Mouse (Mus musculus): ENCODE data around the gene Slc39a10. TPM values are rescaled to one million over a fixed set of nuclear protein-coding genes. Genes with fewer than 3 reads are reported as not detected.
A peak's percentile ranks its signal among the peaks of the same experiment; 100 is the strongest.

Gene Slc39a10
- polyA plus RNA-seq, 1 experiment from 2014 or later: 83.9 TPM

GRCm38 (mm10) chr1:46856498-46856897 lies 36.2 kb downstream of the Slc39a10 start:
- WGBS: 51% methylated on average over 4 of the region's 4 CpGs
- Histone ChIP-seq H3K9me3 (ENCODE audit: control insufficient read depth, low read length) (no peaks in the 10 kb centered on the region), H3K4me2 (ENCODE audit: low read depth) (no peak overlapping the region), H3K4me1 (ENCODE audit: control insufficient read depth, insufficient read depth, low read length) (no peaks in the 10 kb centered on the region; the same call in 1 of the 2 replicates), H3K27me3 (ENCODE audit: control insufficient read depth, insufficient read depth, low read length) (no peaks in the 10 kb centered on the region), H3K27ac (ENCODE audit: low read depth, low read length) (no peak overlapping the region), H3K9ac (ENCODE audit: low read length) (no peak overlapping the region), H3K36me3 (ENCODE audit: control insufficient read depth, insufficient read depth, low read length) (no peaks in the 10 kb centered on the region), H3K4me3 (ENCODE audit: low read depth, low read length) (no peak overlapping the region)
- DNase-seq (ENCODE audit: low spot score) (no peak), ATAC-seq (ENCODE audit: insufficient read depth, low FRiP score, low TSS enrichment) (no peak)

- 31% methylated on average over 18 of the region's 18 CpGs for WGBS
- H3K27me3 ChIP-seq (ENCODE audit: control insufficient read depth, insufficient read depth, low read length): no peaks in the 10 kb centered on the region
- ATAC-seq (ENCODE audit: insufficient read depth, low FRiP score, low TSS enrichment): no peak
- H3K9ac ChIP-seq (ENCODE audit: low read length): peak overlapping the region; percentile 94
- DNase-seq (ENCODE audit: low spot score): no peak
- no peaks in the 10 kb centered on the region for H3K9me3 ChIP-seq (ENCODE audit: control insufficient read depth, low read length)
- peak overlapping the region; percentile 98 for H3K27ac ChIP-seq (ENCODE audit: low read depth, low read length)
- peak overlapping the region; percentile 91; the same call in 1 of the 2 replicates for H3K4me3 ChIP-seq (ENCODE audit: low read depth, low read length)
- peak overlapping the region; percentile 38 for H3K4me2 ChIP-seq (ENCODE audit: low read depth)
- H3K4me1 ChIP-seq (ENCODE audit: control insufficient read depth, insufficient read depth, low read length): peaks cover 3% of the 10 kb centered on the region; the same call in 1 of the 2 replicates
- H3K36me3 ChIP-seq (ENCODE audit: control insufficient read depth, insufficient read depth, low read length): no peaks in the 10 kb centered on the region
Measured at GRCm38 (mm10) chr1:46854036-46854900, 38.4 kb downstream of the Slc39a10 start.

GRCm38 (mm10) chr1:46853317-46854035 lies 39.2 kb downstream of the Slc39a10 start:
- H3K27ac ChIP-seq (ENCODE audit: low read depth, low read length): peak overlapping the region; percentile 98
- no peaks in the 10 kb centered on the region for H3K36me3 ChIP-seq (ENCODE audit: control insufficient read depth, insufficient read depth, low read length)
- ATAC-seq (ENCODE audit: insufficient read depth, low FRiP score, low TSS enrichment): peak; percentile 94
- H3K9me3 ChIP-seq (ENCODE audit: control insufficient read depth, low read length): no peaks in the 10 kb centered on the region
- H3K4me3 ChIP-seq (ENCODE audit: low read depth, low read length): peak overlapping the region; percentile 91
- H3K9ac ChIP-seq (ENCODE audit: low read length): peak overlapping the region; percentile 94
- no peaks in the 10 kb centered on the region for H3K27me3 ChIP-seq (ENCODE audit: control insufficient read depth, insufficient read depth, low read length)
- WGBS: under 1% methylated on average over 85 of the region's 86 CpGs
- peaks cover 3% of the 10 kb centered on the region; the same call in 1 of the 2 replicates for H3K4me1 ChIP-seq (ENCODE audit: control insufficient read depth, insufficient read depth, low read length)
- peak; percentile 99 for DNase-seq (ENCODE audit: low spot score)
- H3K4me2 ChIP-seq (ENCODE audit: low read depth): peak overlapping the region; percentile 62

- ATAC-seq (ENCODE audit: insufficient read depth, low FRiP score, low TSS enrichment): peak; percentile 39
- Histone ChIP-seq H3K27ac (ENCODE audit: low read depth, low read length) (peak overlapping the region; percentile 98), H3K4me1 (ENCODE audit: control insufficient read depth, insufficient read depth, low read length) (peaks cover 3% of the 10 kb centered on the region; the same call in 1 of the 2 replicates), H3K36me3 (ENCODE audit: control insufficient read depth, insufficient read depth, low read length) (no peaks in the 10 kb centered on the region), H3K9ac (ENCODE audit: low read length) (peak overlapping the region; percentile 94), H3K4me3 (ENCODE audit: low read depth, low read length) (peak overlapping the region; percentile 91), H3K4me2 (ENCODE audit: low read depth) (peak overlapping the region; percentile 62), H3K9me3 (ENCODE audit: control insufficient read depth, low read length) (no peaks in the 10 kb centered on the region), H3K27me3 (ENCODE audit: control insufficient read depth, insufficient read depth, low read length) (no peaks in the 10 kb centered on the region)
- peak; percentile 76 for DNase-seq (ENCODE audit: low spot score)
- under 1% methylated on average over 69 of the region's 75 CpGs for WGBS
Measured at GRCm38 (mm10) chr1:46852600-46853272, 39.9 kb downstream of the Slc39a10 start.

GRCm38 (mm10) chr1:46852216-46852599 lies 40.4 kb downstream of the Slc39a10 start:
- Histone ChIP-seq H3K9ac (ENCODE audit: low read length) (peak overlapping the region; percentile 94), H3K4me3 (ENCODE audit: low read depth, low read length) (peak overlapping the region; percentile 91), H3K4me1 (ENCODE audit: control insufficient read depth, insufficient read depth, low read length) (peaks cover 3% of the 10 kb centered on the region; the same call in 1 of the 2 replicates), H3K9me3 (ENCODE audit: control insufficient read depth, low read length) (no peaks in the 10 kb centered on the region), H3K27ac (ENCODE audit: low read depth, low read length) (peak overlapping the region; percentile 98; the same call in 1 of the 2 replicates), H3K4me2 (ENCODE audit: low read depth) (peak overlapping the region; percentile 62), H3K36me3 (ENCODE audit: control insufficient read depth, insufficient read depth, low read length) (no peaks in the 10 kb centered on the region), H3K27me3 (ENCODE audit: control insufficient read depth, insufficient read depth, low read length) (no peaks in the 10 kb centered on the region)
- DNase-seq (ENCODE audit: low spot score): no peak
- ATAC-seq (ENCODE audit: insufficient read depth, low FRiP score, low TSS enrichment): no peak
- 1% methylated on average over 4 of the region's 4 CpGs for WGBS

GRCm38 (mm10) chr1:46851586-46851985 lies 41.1 kb downstream of the Slc39a10 start:
- Histone ChIP-seq H3K4me3 (ENCODE audit: low read depth, low read length) (no peak overlapping the region), H3K36me3 (ENCODE audit: control insufficient read depth, insufficient read depth, low read length) (no peaks in the 10 kb centered on the region), H3K9me3 (ENCODE audit: control insufficient read depth, low read length) (no peaks in the 10 kb centered on the region), H3K27me3 (ENCODE audit: control insufficient read depth, insufficient read depth, low read length) (no peaks in the 10 kb centered on the region), H3K4me2 (ENCODE audit: low read depth) (peak overlapping the region; percentile 62), H3K9ac (ENCODE audit: low read length) (no peak overlapping the region), H3K4me1 (ENCODE audit: control insufficient read depth, insufficient read depth, low read length) (peaks cover 3% of the 10 kb centered on the region; the same call in 1 of the 2 replicates), H3K27ac (ENCODE audit: low read depth, low read length) (no peak overlapping the region)
- DNase-seq (ENCODE audit: low spot score): no peak
- WGBS: 72% methylated on average over 4 of the region's 4 CpGs
- no peak for ATAC-seq (ENCODE audit: insufficient read depth, low FRiP score, low TSS enrichment)

- DNase-seq (ENCODE audit: low spot score) (no peak), ATAC-seq (ENCODE audit: insufficient read depth, low FRiP score, low TSS enrichment) (no peak)
- peaks cover 3% of the 10 kb centered on the region; the same call in 1 of the 2 replicates for H3K4me1 ChIP-seq (ENCODE audit: control insufficient read depth, insufficient read depth, low read length)
- H3K9me3 ChIP-seq (ENCODE audit: control insufficient read depth, low read length): no peaks in the 10 kb centered on the region
- 72% methylated on average over 1 of the region's 1 CpGs for WGBS
- H3K9ac ChIP-seq (ENCODE audit: low read length): no peak overlapping the region
- no peaks in the 10 kb centered on the region for H3K36me3 ChIP-seq (ENCODE audit: control insufficient read depth, insufficient read depth, low read length)
- H3K4me2 ChIP-seq (ENCODE audit: low read depth): no peak overlapping the region
- no peak overlapping the region for H3K4me3 ChIP-seq (ENCODE audit: low read depth, low read length)
- no peaks in the 10 kb centered on the region for H3K27me3 ChIP-seq (ENCODE audit: control insufficient read depth, insufficient read depth, low read length)
- H3K27ac ChIP-seq (ENCODE audit: low read depth, low read length): no peak overlapping the region
Measured at GRCm38 (mm10) chr1:46849758-46850157, 42.9 kb downstream of the Slc39a10 start.

GRCm38 (mm10) chr1:46845221-46845620 lies 47.4 kb downstream of the Slc39a10 start:
- Histone ChIP-seq H3K27me3 (ENCODE audit: control insufficient read depth, insufficient read depth, low read length) (no peaks in the 10 kb centered on the region), H3K4me3 (ENCODE audit: low read depth, low read length) (no peak overlapping the region), H3K27ac (ENCODE audit: low read depth, low read length) (no peak overlapping the region), H3K4me2 (ENCODE audit: low read depth) (no peak overlapping the region), H3K9me3 (ENCODE audit: control insufficient read depth, low read length) (no peaks in the 10 kb centered on the region), H3K9ac (ENCODE audit: low read length) (no peak overlapping the region), H3K4me1 (ENCODE audit: control insufficient read depth, insufficient read depth, low read length) (no peaks in the 10 kb centered on the region), H3K36me3 (ENCODE audit: control insufficient read depth, insufficient read depth, low read length) (no peaks in the 10 kb centered on the region)
- ATAC-seq (ENCODE audit: insufficient read depth, low FRiP score, low TSS enrichment) (no peak), DNase-seq (ENCODE audit: low spot score) (no peak)
- WGBS: 40% methylated on average over 5 of the region's 5 CpGs
